Mouse (Mus musculus): ENCODE measurements around the gene Syne2. TPM values are rescaled to one million over a fixed set of nuclear protein-coding genes. Genes with fewer than 3 reads are reported as not detected.
A peak's percentile ranks its signal among the peaks of the same experiment; 100 is the strongest.
"Not testable (repeated sequence)": the region's sequence is repeated elsewhere in the genome, so short reads cannot be mapped to it uniquely, and the experiment has no call there.

Syne2 gene
- total and polyA plus RNA-seq, 3 experiments: 21.7 to 33.6 (median 33.1) TPM

DNA sequence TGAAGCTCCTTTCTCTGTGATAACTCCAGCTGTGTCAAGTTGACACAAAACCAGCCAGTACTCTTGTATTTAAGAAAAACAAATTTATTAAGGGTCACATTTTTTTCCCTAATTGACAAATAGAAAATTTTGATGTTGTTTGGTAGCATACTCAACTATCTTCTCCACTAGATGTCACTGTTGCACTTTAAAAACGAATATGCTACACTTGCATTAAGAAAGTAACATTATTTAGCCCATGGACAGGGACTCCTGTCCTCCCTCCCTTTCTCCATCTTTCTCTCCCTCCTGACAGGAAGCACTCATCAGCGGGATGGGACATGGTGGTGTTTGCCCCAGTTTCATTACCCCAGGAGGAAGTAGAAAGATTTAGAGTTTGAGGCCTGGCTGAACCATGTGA lies 31.3 kb upstream of the Syne2 start:
- TF ChIP-seq CTCF (IDR thresholded peaks at IDR 0.05): peak; percentile 76
- not testable (repeated sequence) for H3K9ac ChIP-seq (ENCODE audit: low read depth, low read length); DNase-seq; H3K27ac ChIP-seq; H3K4me3 ChIP-seq; H3K4me1 ChIP-seq (ENCODE audit: control insufficient read depth, insufficient read depth, low read length); H3K27me3 ChIP-seq (ENCODE audit: control insufficient read depth, insufficient read depth, low read length); H3K79me2 ChIP-seq (replicated peaks; ENCODE audit: control insufficient read depth, insufficient read depth, low read length); H3K36me3 ChIP-seq (ENCODE audit: control insufficient read depth, insufficient read depth, low read length)
- WGBS: 3% methylated on average over 2 of the region's 2 CpGs
- intact Hi-C loops (cut with DNase I): loop anchor here (5.0 to 10.0 kb wide), 4 partner anchors 131 to 411 kb away; partner anchors contain the start of gene Esr2

DNA sequence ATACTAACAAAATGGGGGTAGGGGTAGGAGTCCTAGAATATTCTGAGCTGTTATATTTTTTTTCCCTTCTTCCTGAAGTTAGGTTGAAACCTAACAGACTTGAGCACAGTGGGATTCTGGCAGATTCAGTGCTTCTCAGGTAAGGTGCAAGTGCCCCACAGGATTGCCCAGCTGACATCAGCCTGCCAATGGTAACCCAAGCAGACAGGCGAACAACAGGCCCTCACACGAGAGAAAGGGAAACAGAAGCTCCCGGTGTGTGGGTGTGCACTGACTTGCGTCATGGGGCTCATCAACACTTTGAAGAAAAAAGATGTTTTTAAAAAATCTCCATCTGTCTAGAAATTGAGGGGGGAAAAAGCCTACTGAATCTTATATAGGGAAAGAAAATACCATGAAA lies 28.5 kb upstream of the Syne2 start:
- TF ChIP-seq EP300 (IDR thresholded peaks at IDR 0.05; ENCODE audit: insufficient read depth, low read depth, low read length) (no peak), CTCF (IDR thresholded peaks at IDR 0.05) (no peak), POLR2A (IDR thresholded peaks at IDR 0.05; ENCODE audit: insufficient read depth, low read depth, low read length) (no peak)
- no peaks in the 10 kb centered on the region for H3K27me3 ChIP-seq (ENCODE audit: control insufficient read depth, insufficient read depth, low read length)
- no peak overlapping the region for H3K4me3 ChIP-seq
- WGBS: 55% methylated on average over 4 of the region's 4 CpGs
- no peak overlapping the region for H3K9ac ChIP-seq (ENCODE audit: low read depth, low read length)
- no peak overlapping the region for H3K27ac ChIP-seq
- no peaks in the 10 kb centered on the region for H3K36me3 ChIP-seq (ENCODE audit: control insufficient read depth, insufficient read depth, low read length)
- H3K79me2 ChIP-seq (replicated peaks; ENCODE audit: control insufficient read depth, insufficient read depth, low read length): no peaks in the 10 kb centered on the region
- intact Hi-C loops (cut with DNase I): loop anchor here (5.0 to 10.0 kb wide), 4 partner anchors 128 to 408 kb away; partner anchors contain the start of gene Esr2
- no peaks in the 10 kb centered on the region for H3K4me1 ChIP-seq (ENCODE audit: control insufficient read depth, insufficient read depth, low read length)
- no peak for DNase-seq

DNA sequence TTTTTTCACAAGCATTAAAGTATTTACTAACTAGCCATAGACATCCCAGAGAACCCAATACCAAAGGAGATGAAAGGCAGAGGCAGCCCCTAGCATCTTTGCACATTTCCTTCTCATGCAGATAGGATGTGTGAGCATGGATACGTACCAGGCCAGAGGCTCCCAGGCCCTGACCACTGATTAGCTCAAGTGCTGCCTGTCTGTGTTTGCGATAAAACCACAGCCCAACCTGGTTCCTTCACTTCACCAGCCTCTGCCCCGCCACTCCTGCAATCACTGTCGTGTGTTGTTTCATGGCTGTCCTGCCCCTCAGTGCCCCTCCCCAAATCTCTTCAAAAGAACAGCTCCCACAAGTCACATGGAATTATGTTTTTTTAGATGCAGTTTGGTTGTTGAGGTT lies 23.4 kb upstream of the Syne2 start:
- TF ChIP-seq CTCF (IDR thresholded peaks at IDR 0.05): no peak
- TF ChIP-seq POLR2A (IDR thresholded peaks at IDR 0.05; ENCODE audit: insufficient read depth, low read depth, low read length): no peak
- TF ChIP-seq EP300 (IDR thresholded peaks at IDR 0.05; ENCODE audit: insufficient read depth, low read depth, low read length): no peak
- 63% methylated on average over 4 of the region's 4 CpGs for WGBS
- no peak overlapping the region for H3K27ac ChIP-seq
- H3K9ac ChIP-seq (ENCODE audit: low read depth, low read length): no peak overlapping the region
- no peaks in the 10 kb centered on the region for H3K27me3 ChIP-seq (ENCODE audit: control insufficient read depth, insufficient read depth, low read length)
- H3K4me3 ChIP-seq: no peak overlapping the region
- no peaks in the 10 kb centered on the region for H3K36me3 ChIP-seq (ENCODE audit: control insufficient read depth, insufficient read depth, low read length)
- no peaks in the 10 kb centered on the region for H3K79me2 ChIP-seq (replicated peaks; ENCODE audit: control insufficient read depth, insufficient read depth, low read length)
- H3K4me1 ChIP-seq (ENCODE audit: control insufficient read depth, insufficient read depth, low read length): no peaks in the 10 kb centered on the region
- intact Hi-C loops (cut with DNase I): loop anchor here (10.0 kb wide), 2 partner anchors 220 to 550 kb away; no protein-coding TSS in a partner anchor
- no peak for DNase-seq

DNA sequence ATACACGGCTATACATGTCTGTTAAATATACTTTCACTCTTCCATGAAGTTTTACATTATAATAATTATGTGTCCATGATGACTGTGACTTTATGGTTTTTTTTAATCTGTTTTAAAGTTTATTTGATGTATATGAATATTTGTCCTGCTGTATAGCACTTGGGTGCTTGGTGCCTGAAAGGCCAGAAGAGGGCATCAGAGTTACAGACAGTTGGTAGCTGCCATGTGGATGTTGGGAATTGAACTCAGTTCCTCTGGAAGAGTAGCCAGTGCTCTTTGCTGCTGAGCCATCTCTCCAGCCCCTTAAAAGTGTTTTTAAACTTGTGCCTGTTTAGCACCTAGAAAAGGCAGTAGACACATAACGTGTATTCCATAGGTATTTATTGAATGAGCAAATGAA lies 21.4 kb upstream of the Syne2 start:
- Histone ChIP-seq H3K79me2 (replicated peaks; ENCODE audit: control insufficient read depth, insufficient read depth, low read length) (no peaks in the 10 kb centered on the region), H3K36me3 (ENCODE audit: control insufficient read depth, insufficient read depth, low read length) (no peaks in the 10 kb centered on the region), H3K9ac (ENCODE audit: low read depth, low read length) (no peak overlapping the region), H3K27ac (no peak overlapping the region), H3K4me3 (no peak overlapping the region), H3K27me3 (ENCODE audit: control insufficient read depth, insufficient read depth, low read length) (no peaks in the 10 kb centered on the region), H3K4me1 (ENCODE audit: control insufficient read depth, insufficient read depth, low read length) (no peaks in the 10 kb centered on the region)
- intact Hi-C loops (cut with DNase I): loop anchor here (1.0 to 10.0 kb wide), 3 partner anchors 97 to 548 kb away; no protein-coding TSS in a partner anchor
- WGBS: 89% methylated on average over 2 of the region's 2 CpGs
- peak in 1 of 2 experiments; percentile 25 for DNase-seq
- TF ChIP-seq POLR2A (IDR thresholded peaks at IDR 0.05; ENCODE audit: insufficient read depth, low read depth, low read length) (no peak), EP300 (IDR thresholded peaks at IDR 0.05; ENCODE audit: insufficient read depth, low read depth, low read length) (0 out of 2 replicates have a peak, but pooled peaks have one; percentile 46), CTCF (IDR thresholded peaks at IDR 0.05) (peak; percentile 96)

DNA sequence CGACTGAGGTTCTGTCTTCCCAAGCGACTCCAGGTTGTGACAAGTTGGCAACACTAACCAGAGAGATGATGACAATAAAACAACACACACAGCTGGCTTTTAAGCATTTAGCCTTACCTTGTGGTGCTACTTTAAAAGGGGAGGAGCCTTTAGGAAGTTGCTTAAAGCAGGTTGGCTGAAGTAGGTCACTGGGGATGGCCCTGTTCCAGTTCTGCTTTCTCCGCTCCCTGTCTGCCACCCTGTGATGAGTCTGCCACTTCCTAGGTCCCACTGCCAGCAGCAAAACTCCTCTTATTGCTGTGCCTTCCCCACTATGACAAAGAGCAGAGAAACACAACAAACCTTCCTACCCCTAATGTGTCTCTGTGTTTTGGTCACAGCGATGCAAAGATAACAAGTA lies 11.7 kb upstream of the Syne2 start:
- no peak for DNase-seq
- H3K79me2 ChIP-seq (replicated peaks; ENCODE audit: control insufficient read depth, insufficient read depth, low read length): no peaks in the 10 kb centered on the region
- H3K4me1 ChIP-seq (ENCODE audit: control insufficient read depth, insufficient read depth, low read length): no peaks in the 10 kb centered on the region
- no peaks in the 10 kb centered on the region for H3K27me3 ChIP-seq (ENCODE audit: control insufficient read depth, insufficient read depth, low read length)
- H3K4me3 ChIP-seq: no peak overlapping the region
- intact Hi-C loops (cut with DNase I): no loop called here
- TF ChIP-seq EP300 (IDR thresholded peaks at IDR 0.05; ENCODE audit: insufficient read depth, low read depth, low read length): no peak
- TF ChIP-seq CTCF (IDR thresholded peaks at IDR 0.05): no peak
- TF ChIP-seq POLR2A (IDR thresholded peaks at IDR 0.05; ENCODE audit: insufficient read depth, low read depth, low read length): no peak
- no peak overlapping the region for H3K9ac ChIP-seq (ENCODE audit: low read depth, low read length)
- no peaks in the 10 kb centered on the region for H3K36me3 ChIP-seq (ENCODE audit: control insufficient read depth, insufficient read depth, low read length)
- WGBS: 77% methylated on average over 4 of the region's 4 CpGs
- no peak overlapping the region for H3K27ac ChIP-seq

DNA sequence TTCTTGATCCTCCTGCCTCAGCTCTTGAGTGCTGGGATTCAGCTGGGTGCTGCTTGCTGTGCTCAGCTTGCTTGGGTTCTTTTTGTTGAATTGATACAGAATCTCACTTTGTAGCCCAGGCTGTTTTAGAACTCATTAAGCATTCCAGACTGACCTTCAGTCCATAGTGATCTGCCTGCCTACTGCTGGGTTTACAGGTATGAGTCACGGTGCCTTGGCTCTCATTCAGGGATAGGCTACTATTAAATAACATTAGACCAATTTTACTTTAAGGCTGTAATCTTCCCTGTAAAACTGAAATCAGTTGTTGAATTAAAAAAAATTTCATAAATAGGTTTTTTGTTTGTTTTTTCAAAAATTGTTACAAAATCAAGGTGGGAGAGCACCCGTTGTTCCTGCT lies 4.2 kb upstream of the Syne2 start:
- Histone ChIP-seq H3K79me2 (replicated peaks; ENCODE audit: control insufficient read depth, insufficient read depth, low read length) (no peaks in the 10 kb centered on the region), H3K9ac (ENCODE audit: low read depth, low read length) (no peak overlapping the region), H3K27me3 (ENCODE audit: control insufficient read depth, insufficient read depth, low read length) (no peaks in the 10 kb centered on the region), H3K27ac (peak overlapping the region; percentile 75), H3K36me3 (ENCODE audit: control insufficient read depth, insufficient read depth, low read length) (peaks cover 5% of the 10 kb centered on the region), H3K4me1 (ENCODE audit: control insufficient read depth, insufficient read depth, low read length) (peaks cover 3% of the 10 kb centered on the region), H3K4me3 (no peak overlapping the region)
- WGBS: 91% methylated on average over 2 of the region's 2 CpGs
- intact Hi-C loops (cut with DNase I): no loop called here
- TF ChIP-seq CTCF (IDR thresholded peaks at IDR 0.05) (no peak), POLR2A (IDR thresholded peaks at IDR 0.05; ENCODE audit: insufficient read depth, low read depth, low read length) (no peak), EP300 (IDR thresholded peaks at IDR 0.05; ENCODE audit: insufficient read depth, low read depth, low read length) (no peak)
- no peak for DNase-seq

Measured in heart, adult 2 months (tissue).